Mouse (Mus musculus) yolk sac, embryonic 10.5 days (tissue): ENCODE measurements around the gene Srgap2.
"Not testable (repeated sequence)": the region's sequence is repeated elsewhere in the genome, so short reads cannot be mapped to it uniquely, and the experiment has no call there.

ENCODE experiments used
- DNase-seq: peaks from one replicate; pipeline ENCODE4 v3.0.0-alpha.2; 2017; ENCODE audit warnings: low spot score

Srgap2 gene

DNA sequence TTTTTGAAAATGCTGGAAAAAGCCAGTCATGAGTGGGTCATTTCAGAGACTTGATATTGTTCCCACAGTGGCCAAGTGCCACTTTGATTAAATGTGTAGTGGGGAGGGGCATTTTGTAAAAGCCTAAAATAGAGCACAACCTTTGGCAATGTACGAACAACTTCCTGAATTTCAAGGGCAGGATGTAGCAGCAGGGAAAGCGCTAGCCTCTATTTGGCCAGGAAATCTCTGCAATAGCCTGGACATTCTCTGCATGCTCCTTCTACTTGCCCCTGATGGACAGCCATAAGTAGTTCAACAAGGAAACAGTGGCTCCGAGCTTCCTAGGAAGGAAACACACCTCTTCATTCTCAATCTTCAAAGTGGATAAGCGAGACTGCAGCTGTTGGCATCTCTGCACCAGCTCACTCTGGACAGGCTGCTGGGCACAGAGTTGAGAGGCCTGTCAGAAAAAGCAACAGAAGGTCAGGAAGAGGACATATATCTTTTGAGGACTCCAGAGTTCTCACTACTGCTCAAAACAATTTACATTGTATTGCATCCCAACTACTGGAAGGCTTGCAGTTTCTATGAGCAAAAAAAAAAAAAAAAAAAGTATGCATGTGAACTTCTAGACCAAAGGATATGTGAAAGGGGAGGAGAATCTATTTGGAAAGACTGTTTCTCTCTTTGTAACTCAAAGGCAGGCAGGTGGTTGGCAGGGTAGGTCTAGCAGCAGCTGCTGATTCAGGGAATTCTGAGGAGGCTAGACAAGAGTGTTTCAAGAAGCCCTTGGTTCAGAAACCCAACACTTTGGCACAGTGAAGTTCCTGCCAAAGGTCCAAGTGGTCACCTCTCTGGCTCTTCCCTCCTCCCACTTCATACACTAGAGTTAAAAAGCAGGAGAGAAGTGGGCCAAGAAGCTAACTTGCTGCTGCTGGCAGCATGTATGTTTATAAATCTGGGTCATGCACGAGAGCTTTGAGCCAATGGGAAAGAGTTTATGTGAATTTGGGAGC lies 181.4 kb downstream of the Srgap2 start:
- DNase-seq, result no peak

DNA sequence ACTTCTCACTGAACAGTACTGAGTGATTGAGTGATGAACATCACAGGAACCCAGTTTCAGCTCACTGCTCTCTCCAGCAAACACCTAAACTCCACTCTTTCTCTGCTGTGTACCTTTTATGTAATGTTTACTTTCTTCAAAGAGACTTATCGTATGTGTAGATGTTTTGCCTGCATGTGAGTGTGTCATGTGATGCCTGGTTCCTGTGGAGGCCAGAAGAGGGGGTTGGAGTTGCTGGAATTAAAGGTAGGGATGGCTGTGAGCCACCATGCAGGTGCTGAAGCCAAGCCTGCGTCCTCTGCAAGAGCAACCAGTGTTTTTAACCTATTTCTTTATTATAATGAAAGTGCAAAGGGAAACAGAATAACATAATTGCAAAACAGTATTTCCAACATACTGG lies 182.5 kb downstream of the Srgap2 start:
- DNase-seq, result no peak

DNA sequence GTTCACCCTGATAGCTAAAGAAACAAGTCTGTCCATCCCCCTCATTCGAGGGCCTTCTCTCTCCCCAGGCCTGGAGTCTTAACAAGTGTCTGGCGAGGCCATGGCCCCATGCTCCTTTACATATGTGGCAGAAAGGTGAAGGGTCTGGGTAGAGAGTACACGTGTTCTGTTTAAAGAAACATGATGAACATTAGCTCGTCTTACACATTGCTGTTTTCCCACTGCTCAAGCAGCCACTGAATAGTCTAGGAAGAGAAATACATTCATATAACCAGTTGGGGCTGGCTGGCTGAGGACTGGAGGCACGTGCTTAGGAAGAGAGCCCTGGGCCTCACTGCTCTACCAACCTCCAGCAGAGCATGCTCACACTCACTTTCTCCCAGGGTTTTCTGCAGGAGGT lies 191.1 kb downstream of the Srgap2 start:
- DNase-seq, result no peak

DNA sequence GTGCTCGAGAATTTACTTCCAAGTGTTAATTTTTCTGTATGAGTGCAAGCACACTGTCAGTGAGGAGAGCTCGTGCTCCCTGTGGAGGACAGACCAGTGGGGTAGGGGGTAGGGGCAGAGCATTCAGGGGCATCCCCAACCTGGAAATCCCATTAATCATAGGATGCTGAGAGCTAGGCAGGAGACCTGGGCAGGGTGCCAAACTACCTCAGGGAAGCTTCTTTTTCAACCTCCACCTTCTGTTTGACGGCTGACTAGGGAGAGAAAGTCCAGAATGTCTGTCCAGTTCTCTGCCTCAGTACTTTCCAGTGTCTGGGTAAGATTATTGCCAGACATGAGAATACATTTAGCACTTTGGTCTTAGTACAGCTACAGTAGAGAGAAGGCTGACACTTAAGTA lies 191.5 kb downstream of the Srgap2 start:
- DNase-seq, result no peak

DNA sequence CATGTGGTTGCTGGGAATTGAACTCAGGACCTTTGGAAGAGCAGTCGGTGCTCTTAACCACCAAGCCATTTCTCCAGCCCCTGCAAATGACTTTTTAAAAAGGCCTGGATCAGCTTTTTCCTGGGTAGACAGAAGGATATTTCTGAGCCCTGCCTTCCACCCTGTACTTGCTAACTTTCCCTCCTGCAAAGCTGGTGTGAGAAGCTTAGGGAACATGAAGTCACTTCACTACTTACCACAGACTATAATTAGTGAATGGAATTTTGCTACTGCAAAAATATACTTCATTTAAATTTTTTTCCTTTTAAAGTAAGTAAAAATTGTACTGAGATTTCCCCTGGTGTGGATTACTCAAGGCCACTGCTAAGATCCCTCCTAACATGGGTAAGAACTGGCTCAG lies 196.0 kb downstream of the Srgap2 start:
- no peak for DNase-seq

DNA sequence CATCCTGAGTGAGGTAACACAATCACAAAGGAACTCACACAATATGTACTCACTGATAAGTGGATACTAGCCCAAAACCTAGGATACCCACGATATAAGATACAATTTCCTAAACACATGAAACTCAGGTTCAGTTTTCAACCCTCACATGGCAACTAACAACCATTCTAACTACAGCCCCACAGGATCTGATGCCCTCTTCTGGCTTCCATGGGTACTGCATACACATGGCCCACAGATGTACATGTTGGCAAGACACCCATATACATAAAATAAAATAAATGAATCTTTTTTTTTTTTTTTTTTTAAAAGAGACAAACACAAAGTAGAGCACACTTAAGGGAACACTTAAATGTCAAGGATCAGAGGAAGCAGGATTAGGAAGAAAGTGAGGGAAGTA lies 198.1 kb downstream of the Srgap2 start:
- DNase-seq, result not testable (repeated sequence)

DNA sequence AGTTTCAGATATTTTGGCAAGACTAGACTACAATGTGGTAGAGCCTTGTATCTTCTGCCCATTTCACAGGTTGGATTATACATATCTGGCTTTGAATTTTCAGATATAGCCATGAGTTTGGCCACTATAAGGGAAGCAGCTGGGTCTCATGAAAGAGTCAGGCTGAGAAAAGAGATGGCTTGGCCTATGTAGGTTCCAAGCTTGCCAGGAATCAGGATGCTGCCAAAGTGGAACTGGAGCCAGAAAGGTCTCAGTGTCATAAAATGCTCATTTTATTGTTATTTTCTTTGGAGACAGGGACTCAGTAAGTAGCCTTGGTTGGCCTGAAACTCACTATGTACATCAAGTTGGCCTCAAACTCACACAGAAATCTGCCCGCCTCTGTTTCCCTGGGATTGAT lies 200.0 kb downstream of the Srgap2 start:
- no peak for DNase-seq

DNA sequence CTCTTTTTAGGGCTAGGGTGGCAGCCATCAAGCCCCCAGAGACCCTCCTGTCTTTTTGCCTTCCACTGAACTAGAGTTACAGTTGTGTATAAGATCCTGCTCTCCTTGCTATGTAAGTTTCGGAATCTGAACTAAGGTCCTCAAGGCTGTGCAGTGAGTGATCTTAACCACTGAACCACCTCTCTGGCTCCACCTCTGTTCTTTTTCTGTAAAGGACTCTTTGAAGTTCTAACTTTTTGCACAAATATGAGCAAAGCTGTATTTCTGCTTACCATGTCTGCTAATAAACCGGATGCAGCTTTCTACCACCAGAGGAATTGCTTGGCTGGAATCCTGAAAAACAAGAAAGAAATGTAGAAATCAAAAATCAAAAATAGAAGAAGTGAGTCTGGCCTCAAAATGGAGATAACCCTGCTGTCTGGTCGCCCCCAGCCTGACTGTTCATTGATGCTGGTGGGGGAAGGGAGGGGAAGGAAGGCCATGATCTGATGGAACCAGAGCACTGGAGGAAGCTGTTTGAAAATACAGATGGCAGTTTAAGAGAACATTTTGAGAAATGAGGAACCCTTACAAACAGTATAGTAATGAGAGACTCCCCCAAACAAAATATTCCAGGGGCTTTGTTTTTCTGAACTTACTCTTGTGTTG lies 202.2 kb downstream of the Srgap2 start:
- DNase-seq, result no peak

DNA sequence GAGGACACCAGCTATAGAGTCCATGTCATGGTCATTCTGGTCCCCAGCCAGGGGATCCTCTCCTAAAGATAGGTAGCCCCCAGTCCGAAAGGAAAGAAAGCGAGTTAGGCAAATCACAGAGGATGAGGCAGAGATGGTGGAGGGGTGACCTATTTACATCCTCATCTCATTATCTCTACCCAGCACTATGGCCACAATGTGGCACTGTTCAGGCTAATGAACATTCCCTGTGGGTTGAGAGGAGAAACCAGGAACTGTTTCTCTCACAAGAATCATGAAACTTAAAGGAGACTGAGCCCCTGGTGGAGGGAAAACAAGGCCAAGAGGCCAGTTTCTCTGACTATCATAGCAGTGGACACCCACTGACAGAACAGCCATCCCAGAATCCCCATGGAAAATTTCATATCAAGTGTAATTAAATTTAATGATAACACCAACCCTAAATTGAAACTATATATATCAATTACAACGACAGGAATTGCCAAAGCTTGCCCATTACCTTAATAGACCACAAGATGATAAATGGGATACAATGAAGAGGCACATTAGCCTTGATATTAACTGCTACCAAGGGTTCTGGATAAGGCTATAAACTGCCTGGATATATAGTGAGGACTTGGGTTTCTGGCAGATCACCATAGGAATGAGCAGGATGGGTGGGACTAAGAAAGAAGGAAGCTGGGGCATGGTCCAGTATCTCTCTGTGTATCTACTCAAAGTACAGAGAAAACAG lies 207.4 kb downstream of the Srgap2 start:
- DNase-seq, result no peak

DNA sequence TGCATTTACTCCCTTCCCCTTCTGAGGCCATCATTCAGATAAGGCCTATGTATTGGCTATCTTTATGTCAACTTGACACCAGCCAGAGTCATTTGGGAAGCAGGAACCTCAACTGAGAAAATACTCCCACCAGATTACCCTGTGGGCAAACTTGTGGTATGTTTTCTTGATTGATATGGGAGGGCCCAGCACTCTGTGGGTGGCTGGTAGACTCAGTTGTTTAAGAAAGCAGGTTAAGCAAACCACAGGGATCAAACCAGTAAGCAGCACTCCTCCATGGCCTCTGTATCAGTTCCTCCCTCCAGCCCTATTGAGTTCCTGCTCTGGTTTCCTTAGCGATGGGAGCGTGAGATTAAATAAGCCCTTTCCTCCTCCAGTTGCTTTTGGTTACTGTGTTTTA lies 208.8 kb downstream of the Srgap2 start:
- DNase-seq, result no peak

DNA sequence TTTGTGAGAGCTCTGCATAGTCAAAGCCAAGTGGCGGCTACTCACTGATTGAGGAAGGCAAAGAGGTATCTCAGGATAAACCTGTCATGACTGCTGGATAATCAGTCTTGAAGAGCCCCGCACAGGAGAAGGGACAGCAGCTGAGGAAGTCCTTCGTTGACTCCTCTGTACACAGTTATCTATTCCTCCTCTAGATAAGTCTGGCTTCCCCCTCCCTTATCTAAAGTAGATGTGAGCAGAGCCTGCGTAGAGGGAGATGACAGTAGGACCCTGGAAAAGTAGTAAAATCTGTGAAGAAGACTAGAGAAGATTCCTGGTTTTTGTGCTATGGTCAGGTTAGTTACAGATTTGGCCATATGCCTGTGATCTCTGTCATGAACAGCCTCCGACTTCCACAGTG lies 209.5 kb downstream of the Srgap2 start:
- DNase-seq, result no peak

DNA sequence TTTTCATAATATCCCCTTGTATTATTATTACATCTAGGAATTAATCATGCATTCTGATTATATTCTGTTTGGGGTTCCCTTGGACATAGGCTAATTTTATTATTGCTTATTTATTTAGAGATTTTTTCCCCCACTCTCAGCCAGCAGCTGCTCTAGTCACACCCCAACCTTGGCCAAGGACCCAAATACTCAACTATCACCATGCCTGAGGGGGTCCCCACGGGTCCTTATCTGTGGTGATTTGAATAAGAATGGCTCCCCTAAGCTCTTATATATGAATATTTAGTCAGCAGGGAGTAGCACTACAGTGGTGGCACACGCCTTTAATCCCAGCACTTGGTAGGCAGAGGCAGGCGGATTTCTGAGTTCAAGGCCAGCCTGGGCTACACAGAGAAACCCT lies 215.9 kb downstream of the Srgap2 start:
- DNase-seq, result no peak

DNA sequence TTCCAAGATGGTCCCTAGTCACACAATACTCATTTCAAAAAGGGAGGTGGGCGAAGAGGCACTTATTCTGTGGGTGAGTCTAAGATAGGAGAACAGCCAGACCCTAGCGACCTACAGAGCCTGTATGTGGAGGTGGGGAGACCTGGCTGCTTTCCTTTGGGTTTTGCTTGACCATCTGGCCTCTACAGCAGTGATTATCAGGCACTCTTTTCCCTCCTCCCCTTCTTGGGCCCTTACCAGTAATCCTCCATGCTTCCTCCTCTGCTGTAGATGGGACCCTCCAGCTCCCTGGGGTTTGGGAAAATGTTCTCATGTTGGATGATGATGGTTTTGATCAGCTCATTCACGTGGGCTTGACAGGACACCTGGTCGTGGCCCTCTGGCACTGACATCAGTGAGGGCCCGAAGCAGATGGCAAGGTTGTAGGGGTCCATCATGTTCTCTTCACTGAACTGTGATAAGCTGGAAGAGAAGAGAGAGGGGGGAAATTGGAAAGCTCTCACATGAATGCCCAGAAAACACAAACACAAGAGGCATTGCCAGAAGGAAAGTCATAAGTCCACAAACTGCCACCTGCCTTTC lies 216.8 kb downstream of the Srgap2 start:
- no peak for DNase-seq

DNA sequence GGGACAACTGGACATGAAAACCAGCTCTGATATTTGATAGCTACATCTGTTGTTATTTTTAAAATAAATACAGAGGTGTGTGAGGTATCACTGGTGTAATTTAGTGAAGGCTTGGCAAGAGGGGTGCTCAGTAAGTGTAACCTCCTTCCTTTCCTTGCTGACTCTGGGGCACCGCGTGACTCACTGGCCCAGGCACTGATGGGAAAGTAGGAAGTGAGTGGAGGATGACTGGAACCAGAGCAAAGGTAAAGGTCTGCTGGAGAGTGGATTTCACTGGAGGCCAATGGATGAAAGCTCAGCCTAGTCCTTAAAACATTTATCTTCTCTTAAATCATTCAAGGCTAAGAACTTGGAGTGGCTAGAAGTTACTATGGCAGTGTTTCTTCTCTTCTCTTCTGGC lies 226.4 kb downstream of the Srgap2 start:
- DNase-seq, result no peak

DNA sequence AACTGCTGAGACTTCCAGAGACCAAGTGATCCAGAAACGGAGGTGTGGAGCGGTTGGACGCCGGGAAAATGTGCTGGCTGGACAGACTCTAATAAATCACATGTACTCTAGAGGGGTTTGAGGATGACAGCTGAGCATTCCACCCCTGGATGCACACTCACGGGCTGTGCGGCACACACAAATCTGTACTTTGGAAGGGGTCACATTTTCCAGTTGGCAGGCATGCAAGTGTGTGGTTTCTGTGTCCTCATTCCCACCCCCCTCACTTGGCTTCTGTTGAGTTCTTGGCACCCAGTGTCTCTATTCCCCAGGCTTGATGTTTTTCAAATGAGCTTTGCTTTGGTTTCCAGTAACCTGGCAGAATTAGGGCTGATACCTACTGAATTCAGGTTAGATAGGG lies 227.4 kb downstream of the Srgap2 start:
- DNase-seq, result no peak

DNA sequence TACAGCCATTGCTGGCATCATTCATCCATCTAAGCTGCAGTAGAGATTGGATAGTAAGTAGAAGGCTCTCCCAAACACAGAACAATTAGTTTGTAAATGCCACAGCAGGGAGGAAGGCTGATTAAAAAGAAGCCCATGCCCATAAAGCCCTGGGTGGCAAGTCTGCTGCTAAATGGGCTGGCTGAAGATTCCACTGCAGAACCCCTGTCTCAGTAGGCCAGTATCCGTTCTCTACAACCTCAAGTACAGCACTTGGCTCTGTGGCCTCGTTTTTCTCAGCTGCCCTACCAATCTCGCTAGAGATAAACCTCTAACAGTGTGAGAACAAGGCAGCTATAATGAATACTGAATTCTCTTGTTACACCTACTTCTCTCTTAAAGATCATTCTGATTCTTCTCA lies 227.9 kb downstream of the Srgap2 start:
- DNase-seq, result no peak

DNA sequence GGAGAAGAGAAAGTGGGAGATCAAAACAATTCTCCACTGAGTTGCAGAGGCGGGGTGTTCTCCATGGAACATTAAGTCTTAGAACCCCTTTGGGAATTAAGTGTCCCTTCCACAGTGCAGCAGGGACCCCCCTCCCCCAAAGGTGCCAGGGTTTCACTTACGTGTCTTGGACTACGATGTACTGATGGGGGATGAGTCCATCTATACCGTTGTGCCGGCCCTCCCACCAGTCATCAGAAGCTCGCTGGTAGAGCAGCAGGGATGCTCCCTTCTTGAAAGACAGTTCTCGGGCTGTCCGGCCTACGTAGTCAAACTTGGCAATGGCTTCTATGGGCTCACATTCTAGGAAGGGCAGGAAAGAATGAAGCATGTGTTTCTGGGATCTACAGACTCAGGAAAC lies 229.0 kb downstream of the Srgap2 start:
- DNase-seq, result no peak

DNA sequence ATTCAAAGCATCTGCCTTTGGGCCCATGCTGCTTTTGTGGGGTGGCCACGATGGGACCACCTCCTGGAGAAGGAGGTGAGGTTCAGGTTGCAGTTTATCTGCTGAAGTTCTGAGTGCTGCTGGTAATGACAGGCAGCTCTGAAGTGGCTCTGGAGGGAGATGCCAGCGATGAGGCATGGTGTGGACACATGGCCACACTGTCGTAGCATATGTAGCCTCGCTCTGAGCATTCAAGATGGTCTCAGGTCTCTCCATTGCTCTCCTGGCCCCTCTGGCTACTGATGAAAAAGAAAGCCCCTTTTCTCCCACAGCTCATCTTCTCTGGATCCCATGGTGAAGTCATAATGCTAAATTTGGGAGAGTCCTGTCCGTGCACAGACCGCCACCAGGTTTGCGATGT lies 230.4 kb downstream of the Srgap2 start:
- no peak for DNase-seq

DNA sequence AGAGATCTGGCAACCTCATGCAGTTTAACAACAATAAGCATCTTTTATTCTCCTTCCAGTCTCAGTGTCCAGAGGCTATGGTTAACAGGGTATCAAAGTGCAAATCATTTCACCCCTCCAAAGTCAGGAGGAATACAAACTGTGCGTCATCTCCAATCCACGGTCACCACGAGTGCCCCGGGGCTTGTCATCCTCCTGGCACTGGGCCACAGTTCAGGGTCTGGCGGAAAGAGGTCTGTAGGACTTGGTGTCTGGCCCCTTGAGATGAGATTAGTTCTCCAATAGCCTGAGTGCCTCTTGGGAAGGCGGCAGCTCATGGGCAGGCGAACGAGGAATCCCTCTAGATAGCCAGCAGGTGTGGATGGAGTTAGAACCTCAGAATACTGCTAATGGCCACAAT lies 232.0 kb downstream of the Srgap2 start:
- no peak for DNase-seq

DNA sequence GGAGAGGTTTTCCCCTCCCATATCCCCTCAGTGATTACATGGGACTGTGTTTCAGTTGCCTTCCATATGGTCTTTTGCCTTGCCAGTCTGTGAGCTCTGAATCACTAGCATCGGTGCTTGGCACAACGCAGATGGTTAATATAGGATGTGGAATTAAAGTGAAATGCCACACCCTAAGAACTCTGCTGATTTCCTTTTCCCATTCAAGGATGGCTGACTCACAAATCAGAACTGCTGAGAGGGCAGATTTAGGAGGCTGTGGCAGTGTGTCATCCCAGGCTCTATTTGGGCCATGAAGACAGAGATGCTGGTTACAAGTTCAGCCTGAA lies 233.3 kb downstream of the Srgap2 start:
- no peak for DNase-seq

DNA sequence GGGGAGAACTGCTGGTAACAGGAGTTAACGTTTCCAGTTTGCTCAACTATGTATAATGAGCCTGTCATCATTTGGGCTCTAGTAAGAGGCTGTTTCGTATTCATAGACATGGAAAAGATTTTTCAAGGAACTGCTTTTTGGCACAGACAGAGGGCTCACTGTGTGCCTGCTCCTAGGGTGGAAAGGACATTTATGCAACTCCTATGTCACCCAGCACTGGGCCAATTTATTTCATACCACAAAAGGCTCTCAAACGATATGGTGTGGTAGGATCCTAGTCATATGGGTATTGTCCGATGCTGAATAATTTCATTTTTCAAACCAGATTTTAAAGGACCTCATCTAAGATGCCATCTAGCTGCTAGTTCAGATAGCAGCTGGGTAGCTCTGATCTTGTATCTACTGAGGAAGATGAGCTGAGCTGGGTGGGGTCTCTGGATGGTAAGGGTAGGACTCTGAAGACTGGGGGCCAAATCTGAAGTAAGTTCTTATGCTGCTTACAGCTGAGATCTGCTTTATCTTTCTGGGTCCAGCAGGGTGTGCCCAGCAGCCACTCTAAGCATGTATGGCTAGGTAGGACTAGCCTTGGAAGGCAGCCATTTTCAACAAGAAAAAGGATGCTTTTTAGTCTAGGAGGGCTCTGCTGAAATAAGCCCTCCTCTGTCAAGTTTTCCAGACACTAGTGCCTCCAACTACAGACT lies 233.8 kb downstream of the Srgap2 start:
- DNase-seq, result no peak

DNA sequence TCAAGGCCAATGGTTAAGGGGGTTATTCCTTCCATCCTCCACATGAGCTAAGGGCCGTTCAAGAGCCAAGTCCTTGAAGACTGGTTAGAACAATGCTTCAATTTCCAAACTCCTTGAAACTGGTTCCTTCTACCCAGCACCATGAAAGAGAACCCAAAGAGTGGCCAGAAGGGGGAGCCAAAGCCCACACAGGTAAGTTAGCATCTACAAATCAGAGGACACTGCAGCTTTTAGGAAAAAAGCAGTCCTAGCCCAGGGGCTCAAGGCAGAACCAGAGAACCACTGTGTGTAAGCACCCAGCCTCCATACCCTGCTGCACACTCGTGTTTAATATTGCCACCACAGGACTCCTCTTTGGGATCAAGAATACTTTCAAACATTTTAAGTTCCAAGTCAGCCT lies 236.5 kb downstream of the Srgap2 start:
- DNase-seq, result no peak
